20 mouse cellular contexts compared by ENCODE assay signal in the genomic region with DNA sequence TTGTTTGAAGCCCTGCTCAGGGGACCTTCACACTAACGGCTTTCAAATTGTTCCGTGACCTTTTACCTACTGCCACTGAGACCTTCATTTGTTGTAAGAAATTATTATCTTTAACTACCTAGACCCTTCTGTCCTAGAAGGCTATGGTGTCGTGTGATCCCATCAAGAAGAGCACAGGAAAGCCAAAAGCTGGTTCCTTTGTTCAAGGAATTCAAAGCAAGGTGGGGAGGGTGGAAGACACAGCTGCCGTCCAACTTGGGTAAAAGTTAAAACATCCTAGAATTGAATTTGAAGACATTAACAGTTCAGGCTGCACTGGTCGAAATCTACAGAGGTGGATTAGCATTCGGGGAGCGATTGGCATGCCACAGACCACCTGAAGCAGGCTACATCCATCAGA. TPM values are rescaled to one million over a fixed set of nuclear protein-coding genes. Genes with fewer than 3 reads are reported as not detected.
DNase-seq lines count a peak whose midpoint lies in the region; ATAC-seq and TF ChIP-seq lines count a peak whose summit lies in the region.
"Had no signal": no experiment of that assay in that cellular context is flagged by ENCODE, and none has a peak within 500 bp of the region (broad histone marks: within the 10 kb centered on the region; RNA-seq: fewer than 3 reads in every experiment).

No protein-coding gene starts in this region.

- H3K9ac ChIP-seq in heart, adult 2 months (ENCODE audit: low read depth, low read length) = no peak overlapping the region
- no peak overlapping the region for H3K9ac ChIP-seq in heart, postnatal 0 days (replicated peaks; ENCODE audit: low read depth, low read length)
- H3K9ac ChIP-seq: embryonic facial prominence, embryonic 12.5 days; forebrain, embryonic 13.5 days; forebrain, embryonic 15.5 days had no signal

- 0 out of 2 replicates have a peak, but pooled peaks have one; percentile 24 for TF ChIP-seq EP300 in heart, adult 2 months (IDR thresholded peaks at IDR 0.05; ENCODE audit: insufficient read depth, low read depth, low read length)
- TF ChIP-seq EP300 in heart, postnatal 0 days (IDR thresholded peaks at IDR 0.05; ENCODE audit: low read depth) = no peak

- no peaks in the 10 kb centered on the region for H3K9me3 ChIP-seq in heart, postnatal 0 days (replicated peaks; ENCODE audit: control insufficient read depth, low read length)
- H3K9me3 ChIP-seq in heart, embryonic 10.5 days = no peaks in the 10 kb centered on the region
- H3K9me3 ChIP-seq: forebrain, embryonic 13.5 days; forebrain, embryonic 15.5 days had no signal

- no peaks in the 10 kb centered on the region for H3K79me2 ChIP-seq in heart, adult 2 months (replicated peaks; ENCODE audit: control insufficient read depth, insufficient read depth, low read length)

- 51% methylated on average over 7 of the region's 7 CpGs for WGBS in heart, adult 2 months
- WGBS in heart, postnatal 0 days = 65% methylated on average over 7 of the region's 7 CpGs
- 73% methylated on average over 7 of the region's 7 CpGs for WGBS in heart, embryonic 10.5 days

- peaks cover 20% of the 10 kb centered on the region for H3K36me3 ChIP-seq in heart, adult 2 months (ENCODE audit: control insufficient read depth, insufficient read depth, low read length)
- peaks cover 40% of the 10 kb centered on the region for H3K36me3 ChIP-seq in heart, postnatal 0 days (replicated peaks; ENCODE audit: control insufficient read depth, insufficient read depth, low read length)
- peaks cover 35% of the 10 kb centered on the region for H3K36me3 ChIP-seq in heart, embryonic 10.5 days

- ATAC-seq in heart, postnatal 0 days (ENCODE audit: insufficient read depth, low read depth) = no peak
- ATAC-seq: forebrain, embryonic 13.5 days; forebrain, embryonic 15.5 days had no signal

- no peak overlapping the region for H3K4me2 ChIP-seq in heart, postnatal 0 days (ENCODE audit: low read depth, low read length)
- H3K4me2 ChIP-seq: embryonic facial prominence, embryonic 12.5 days; forebrain, embryonic 13.5 days; forebrain, embryonic 15.5 days had no signal

- TF ChIP-seq CTCF in heart, adult 2 months (IDR thresholded peaks at IDR 0.05) = no peak
- TF ChIP-seq CTCF in heart, postnatal 0 days (IDR thresholded peaks at IDR 0.05; ENCODE audit: low read depth) = no peak

- H3K27me3 ChIP-seq in heart, adult 2 months (ENCODE audit: control insufficient read depth, insufficient read depth, low read length) = no peaks in the 10 kb centered on the region
- no peaks in the 10 kb centered on the region for H3K27me3 ChIP-seq in heart, postnatal 0 days (ENCODE audit: control insufficient read depth, insufficient read depth, low read length)
- H3K27me3 ChIP-seq in heart, embryonic 10.5 days (ENCODE audit: insufficient read depth, poor library complexity, severe bottlenecking) = no peaks in the 10 kb centered on the region
- H3K27me3 ChIP-seq: embryonic facial prominence, embryonic 12.5 days; forebrain, embryonic 13.5 days; forebrain, embryonic 15.5 days had no signal

- peak; percentile 91 for DNase-seq in heart, adult 11 months
- DNase-seq in heart, postnatal 4 days = no peak
- DNase-seq in heart, adult 2 months = no peak
- DNase-seq in heart, postnatal 10 days = no peak
- no peak for DNase-seq in heart, postnatal 0 days (ENCODE audit: low spot score)
- DNase-seq in heart, embryonic 10.5 days (ENCODE audit: low spot score) = no peak
- DNase-seq in left cerebral cortex, postnatal 25 days (ENCODE audit: low spot score in 2 of 2) = no peak
- DNase-seq: adrenal gland, adult 2 months; adrenal gland, postnatal 10 days; adrenal gland, postnatal 25 days; cerebellum, adult 11-12 months; cerebellum, adult 9-10 months; cerebellum, postnatal 10 days; cerebellum, postnatal 25 days had no signal

- H3K4me3 ChIP-seq in heart, adult 2 months = no peak overlapping the region
- no peak overlapping the region for H3K4me3 ChIP-seq in heart, postnatal 0 days (ENCODE audit: low read depth, low read length)
- H3K4me3 ChIP-seq in heart, embryonic 10.5 days = no peak overlapping the region
- H3K4me3 ChIP-seq: embryonic facial prominence, embryonic 10.5 days; embryonic facial prominence, embryonic 12.5 days; forebrain, embryonic 13.5 days; forebrain, embryonic 15.5 days had no signal

- peaks cover 27% of the 10 kb centered on the region for H3K4me1 ChIP-seq in heart, adult 2 months (ENCODE audit: control insufficient read depth, insufficient read depth, low read length)
- 0 out of 2 replicates have a peak, but pooled peaks cover 10% of the 10 kb centered on the region for H3K4me1 ChIP-seq in heart, postnatal 0 days (ENCODE audit: control insufficient read depth, insufficient read depth)
- peaks cover 6% of the 10 kb centered on the region; the same call in 1 of the 2 replicates for H3K4me1 ChIP-seq in heart, embryonic 10.5 days
- H3K4me1 ChIP-seq: embryonic facial prominence, embryonic 12.5 days; forebrain, embryonic 13.5 days; forebrain, embryonic 15.5 days had no signal

- TF ChIP-seq POLR2A in heart, adult 2 months (IDR thresholded peaks at IDR 0.05; ENCODE audit: insufficient read depth, low read depth, low read length) = no peak

- peak overlapping the region; percentile 73 for H3K27ac ChIP-seq in heart, adult 2 months
- H3K27ac ChIP-seq in heart, postnatal 0 days (ENCODE audit: low read depth) = peak overlapping the region; percentile 53; the same call in 1 of the 2 replicates
- H3K27ac ChIP-seq in heart, embryonic 10.5 days = no peak overlapping the region
- H3K27ac ChIP-seq: embryonic facial prominence, embryonic 10.5 days; embryonic facial prominence, embryonic 12.5 days; forebrain, embryonic 13.5 days; forebrain, embryonic 15.5 days had no signal

- intact Hi-C loops in heart, adult 2 months (cut with DNase I) = loop anchor here (5.0 kb wide), 1 partner anchor 93 kb away; no protein-coding TSS in a partner anchor
- intact Hi-C loops in heart, postnatal 10 days (cut with DNase I) = no loop called here
- intact Hi-C loops in left cerebral cortex, postnatal 25 days (cut with DNase I) = no loop called here

RNA-seq across cellular contexts. Expression of a gene that starts 15.2 kb away (rescaled TPM):
- total RNA-seq in heart, postnatal 4 days (2021) = 100 to 1,000 TPM; 487 to 501 TPM
- total RNA-seq in heart, adult 2 months (2021) = 100 to 1,000 TPM; 605 to 690 TPM
- 406 and 431 TPM in 2 replicates for polyA plus RNA-seq in heart, adult 2 months (2012; rRNA removed)
- total RNA-seq in heart, postnatal 10 days (2021) = 100 to 1,000 TPM; 550 to 581 TPM
- 207 and 252 TPM in 2 replicates for total RNA-seq in heart, postnatal 0 days (2014; rRNA removed; ENCODE audit: low replicate concordance)
- polyA plus RNA-seq in heart, postnatal 0 days (2015; fragmentation: Nextera tagmentation; extraction: Ambion mirVana) = 915 and 927 TPM in 2 replicates
- 329 and 373 TPM in 2 replicates for polyA plus RNA-seq in heart, embryonic 10.5 days (2016; fragmentation: Nextera tagmentation; extraction: Ambion mirVana)
- total RNA-seq in left cerebral cortex, postnatal 25 days (2021) = 100 to 1,000 TPM; 197 to 198 TPM

RNA-seq across cellular contexts. Expression of a gene that starts 15.3 kb away (rescaled TPM):
- not detected for total RNA-seq in heart, postnatal 4 days (2021)
- total RNA-seq in heart, adult 2 months (2021) = not detected
- 0.61 and 0.73 TPM in 2 replicates for polyA plus RNA-seq in heart, adult 2 months (2012; rRNA removed)
- not detected for total RNA-seq in heart, postnatal 10 days (2021)
- total RNA-seq in heart, postnatal 0 days (2014; rRNA removed; ENCODE audit: low replicate concordance) = not detected in 2 replicates
- polyA plus RNA-seq in heart, postnatal 0 days (2015; fragmentation: Nextera tagmentation; extraction: Ambion mirVana) = 0.56 TPM in 1 of 2 replicates, not detected in the other
- not detected in 2 replicates for polyA plus RNA-seq in heart, embryonic 10.5 days (2016; fragmentation: Nextera tagmentation; extraction: Ambion mirVana)
- under 1 TPM; 0.53 to 0.82 TPM for total RNA-seq in left cerebral cortex, postnatal 25 days (2021)
- total RNA-seq: adrenal gland, adult 2 months; adrenal gland, postnatal 10 days; adrenal gland, postnatal 25 days; adrenal gland, postnatal 4 days; ES-E14 had no signal
- polyA plus RNA-seq: adrenal gland, adult 2 months had no signal

RNA-seq across cellular contexts. Expression of a gene that starts 54.3 kb away (rescaled TPM):
- total RNA-seq in heart, postnatal 4 days (2021) = 1 to 10 TPM; 2.2 to 2.7 TPM
- total RNA-seq in heart, adult 2 months (2021) = 1 to 10 TPM; 1.5 to 2.2 TPM
- 1.2 and 2.8 TPM in 2 replicates for polyA plus RNA-seq in heart, adult 2 months (2012; rRNA removed)
- total RNA-seq in heart, postnatal 10 days (2021) = 1 to 10 TPM; 1.8 to 2.5 TPM
- total RNA-seq in heart, postnatal 0 days (2014; rRNA removed; ENCODE audit: low replicate concordance) = 3.9 and 5.0 TPM in 2 replicates
- polyA plus RNA-seq in heart, postnatal 0 days (2015; fragmentation: Nextera tagmentation; extraction: Ambion mirVana) = 1.5 and 1.7 TPM in 2 replicates
- 0.42 and 0.85 TPM in 2 replicates for polyA plus RNA-seq in heart, embryonic 10.5 days (2016; fragmentation: Nextera tagmentation; extraction: Ambion mirVana)
- total RNA-seq in left cerebral cortex, postnatal 25 days (2021) = 10 to 100 TPM; 38.2 to 43.3 TPM
